Mouse (Mus musculus) lung, postnatal 25 days (tissue): ENCODE results near the gene Ankrd11.
"Not testable (repeated sequence)": the region's sequence is repeated elsewhere in the genome, so short reads cannot be mapped to it uniquely, and the experiment has no call there.

Experiments
- DNase-seq: peaks from one replicate; pipeline ENCODE4 v3.0.0; 2022; ENCODE audit warnings: low spot score

Gene Ankrd11

DNA sequence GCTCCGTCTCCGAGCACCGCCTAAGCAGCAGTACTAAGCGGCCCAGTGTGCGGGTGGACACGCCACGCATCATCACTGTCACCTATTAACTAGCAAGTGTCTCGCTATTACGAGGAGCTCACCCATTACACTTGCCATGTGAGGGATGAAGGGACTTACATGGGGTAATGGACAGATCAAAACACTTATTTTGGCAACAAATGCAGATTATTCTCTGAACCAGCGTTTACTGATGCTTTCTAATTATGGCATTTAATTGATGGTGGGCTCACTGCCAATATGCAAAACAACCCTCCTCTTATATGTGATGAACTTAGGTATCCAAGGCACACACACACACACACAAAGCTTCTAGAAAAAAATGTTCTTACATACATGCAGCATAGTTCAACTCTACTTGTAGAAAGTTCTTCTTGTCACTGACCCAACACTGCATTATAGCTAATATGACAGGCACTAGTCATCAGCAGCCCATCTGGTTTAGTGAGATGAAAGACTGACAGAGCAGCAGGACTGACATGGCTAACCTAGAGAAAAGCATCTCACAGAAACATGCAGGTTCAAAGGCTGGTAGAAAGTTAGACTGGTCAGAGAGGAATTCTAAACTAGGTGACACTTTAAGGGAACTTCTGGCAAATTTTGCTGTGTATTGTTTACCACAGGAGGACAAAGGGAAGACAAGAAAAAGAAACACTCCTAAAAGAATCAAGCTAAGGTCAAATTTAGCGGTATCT is 2.5 kb downstream of the Ankrd11 start:
- no peak for DNase-seq

DNA sequence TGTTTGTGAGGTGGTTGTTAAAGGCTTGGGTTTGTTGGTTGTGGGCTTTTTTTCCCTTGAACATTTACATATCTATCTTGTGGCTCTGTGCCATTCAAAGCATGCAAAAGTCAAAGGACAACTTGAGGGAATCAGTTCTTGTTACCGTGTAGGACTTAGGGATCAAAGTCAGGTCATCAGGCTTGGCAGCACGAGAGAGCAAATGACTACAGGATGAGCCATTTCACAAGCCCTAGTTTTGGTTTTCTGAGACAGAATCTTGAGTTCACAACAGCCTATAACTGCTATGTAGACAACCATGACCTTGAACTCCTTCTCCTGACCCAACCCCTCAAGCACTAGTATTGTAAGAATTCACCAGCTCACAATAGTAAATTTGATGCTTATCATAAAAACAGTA is 3.7 kb downstream of the Ankrd11 start:
- no peak for DNase-seq

DNA sequence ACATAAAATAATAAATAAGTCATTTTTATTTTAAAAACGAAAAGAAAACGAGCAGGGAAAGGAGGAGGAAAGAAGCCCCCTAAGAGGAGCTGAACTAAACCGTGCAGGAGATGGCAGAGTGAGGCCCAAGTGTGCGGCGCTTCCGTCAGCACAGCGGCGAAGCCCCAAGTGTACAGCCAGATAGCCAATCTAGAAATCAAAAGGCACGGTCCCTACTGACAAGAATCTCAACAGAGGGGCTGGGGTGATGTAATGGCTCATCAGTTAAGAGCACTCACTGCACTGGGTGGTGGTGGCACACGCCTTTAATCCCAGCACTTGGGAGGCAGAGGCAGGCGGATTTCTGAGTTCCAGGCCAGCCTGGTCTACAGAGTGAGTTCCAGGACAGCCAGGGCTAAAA is 4.6 kb downstream of the Ankrd11 start:
- no peak for DNase-seq

DNA sequence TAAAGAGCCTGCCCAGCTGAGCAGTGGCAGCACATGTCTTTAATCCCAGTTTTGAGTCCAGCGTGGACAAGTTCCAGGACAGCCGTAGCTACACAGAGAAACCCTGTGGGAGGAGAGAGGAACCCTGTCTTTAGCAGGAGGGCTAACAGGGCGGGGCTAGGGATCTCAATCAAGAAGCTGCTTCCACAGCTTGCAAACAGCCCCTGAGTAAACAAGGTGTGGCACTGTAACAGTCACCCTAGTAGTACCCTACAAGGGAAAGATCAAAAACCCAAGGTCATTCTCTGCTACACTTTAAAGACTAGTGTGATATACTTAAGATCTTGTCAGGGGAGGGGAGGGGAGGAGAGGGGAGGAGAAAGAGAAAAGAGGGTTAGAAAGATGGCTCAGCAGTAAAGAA is 5.1 kb downstream of the Ankrd11 start:
- DNase-seq, result no peak

DNA sequence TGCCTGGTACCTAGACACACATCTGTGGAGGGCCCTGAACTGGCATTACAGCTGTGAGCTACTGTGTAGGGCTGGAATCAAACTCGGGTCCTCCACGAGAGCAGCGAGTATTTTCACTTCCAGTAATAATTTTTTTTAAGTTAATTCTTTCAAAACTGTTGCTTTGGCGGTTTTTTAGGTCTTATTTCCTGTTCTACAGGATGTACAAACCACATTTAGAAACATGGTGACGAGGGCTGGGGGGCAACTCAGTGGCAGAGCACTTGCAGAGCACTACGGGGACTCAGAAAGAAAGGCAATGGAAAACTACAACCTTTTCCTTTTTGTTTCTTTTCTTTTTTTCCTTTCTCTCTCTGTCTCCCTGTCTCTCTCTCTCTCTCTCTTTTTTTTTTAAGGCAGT is 7.9 kb downstream of the Ankrd11 start:
- peak; percentile 61 for DNase-seq

DNA sequence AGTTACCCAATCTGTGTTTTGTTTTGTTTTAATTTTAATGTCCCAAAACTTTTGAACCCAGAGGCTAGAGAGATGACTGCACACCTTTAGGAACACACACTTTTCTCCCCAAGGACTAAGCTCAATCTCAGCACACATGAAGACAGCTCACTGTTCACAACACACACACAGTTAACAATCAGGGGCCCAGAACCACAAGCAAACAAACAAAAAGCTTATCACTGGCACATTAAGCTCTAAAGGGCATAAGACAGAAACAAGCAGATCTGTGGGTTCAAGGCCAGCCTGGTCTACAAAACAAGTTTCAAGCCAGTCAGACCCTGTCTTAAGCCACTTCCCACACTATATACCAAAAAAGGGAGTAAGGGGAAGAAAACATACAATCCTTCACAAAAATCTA is 8.6 kb downstream of the Ankrd11 start:
- DNase-seq, result no peak

DNA sequence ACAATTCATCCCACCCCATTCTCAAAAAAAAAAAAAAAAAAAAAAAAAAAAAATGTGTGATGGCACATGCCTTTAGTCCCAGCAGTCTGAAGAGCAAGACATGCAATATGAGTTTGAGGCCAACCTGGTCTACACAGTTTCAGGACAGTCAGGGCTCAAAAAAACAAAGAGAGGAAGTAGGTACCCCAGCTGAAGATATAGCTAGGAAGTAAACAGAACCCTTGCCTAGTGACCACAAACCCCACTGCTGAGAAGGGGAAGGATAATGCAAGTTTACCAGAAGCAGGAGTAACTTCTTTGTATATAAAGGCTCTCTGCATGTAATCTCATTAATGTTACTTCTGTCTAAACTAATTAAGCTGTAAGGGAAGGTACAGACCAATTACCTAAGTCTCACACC is 9.3 kb downstream of the Ankrd11 start:
- peak; percentile 64 for DNase-seq

DNA sequence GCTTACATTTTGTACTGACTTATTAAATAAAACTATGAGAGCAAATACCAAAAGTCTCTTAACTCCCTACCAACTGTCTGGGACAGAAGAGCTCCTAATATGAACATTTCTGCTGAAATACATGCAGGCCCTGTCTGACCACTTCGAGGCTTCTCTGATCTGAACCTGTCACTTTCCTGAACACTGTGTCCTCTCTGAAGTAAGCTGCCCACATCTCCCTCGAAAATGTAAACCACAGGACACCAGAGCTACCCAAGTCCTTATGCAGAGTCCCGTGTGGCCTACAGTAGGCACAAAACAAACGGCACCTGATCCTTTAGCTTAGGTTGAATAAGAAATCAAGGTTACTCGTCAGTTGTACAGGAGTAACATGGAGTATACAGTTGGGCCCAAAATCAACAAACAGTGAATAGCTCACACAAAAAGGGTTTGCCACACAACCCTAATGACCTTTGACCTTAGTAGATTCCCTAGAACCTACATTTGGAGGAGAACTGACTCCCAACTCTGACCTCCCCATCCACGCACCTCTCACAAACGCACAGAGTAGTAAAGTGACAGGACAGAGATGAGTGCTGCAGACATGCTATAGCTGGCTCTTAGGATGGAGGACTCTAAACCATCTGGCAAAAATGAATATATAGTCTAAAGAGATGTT is 10.6 kb downstream of the Ankrd11 start:
- DNase-seq, result no peak

DNA sequence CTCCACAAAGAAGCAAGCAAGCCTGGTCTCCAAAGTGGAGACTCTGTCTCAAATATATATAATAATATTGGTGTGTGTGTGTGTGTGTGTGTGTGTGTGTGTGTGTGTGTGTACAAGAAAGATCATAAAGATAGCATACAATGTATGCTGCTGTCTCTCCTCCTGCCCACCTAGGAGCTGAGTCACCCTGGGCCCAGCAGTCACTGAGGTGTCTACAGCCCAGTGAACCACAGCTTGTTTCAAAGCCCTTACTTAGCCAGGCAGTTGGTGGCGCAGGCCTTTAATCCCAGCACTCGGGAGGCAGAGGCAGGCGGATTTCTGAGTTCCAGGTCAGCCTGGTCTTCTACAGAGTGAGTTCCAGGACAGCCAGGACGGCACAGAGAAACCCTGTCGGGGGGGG is 12.0 kb downstream of the Ankrd11 start:
- not testable (repeated sequence) for DNase-seq

DNA sequence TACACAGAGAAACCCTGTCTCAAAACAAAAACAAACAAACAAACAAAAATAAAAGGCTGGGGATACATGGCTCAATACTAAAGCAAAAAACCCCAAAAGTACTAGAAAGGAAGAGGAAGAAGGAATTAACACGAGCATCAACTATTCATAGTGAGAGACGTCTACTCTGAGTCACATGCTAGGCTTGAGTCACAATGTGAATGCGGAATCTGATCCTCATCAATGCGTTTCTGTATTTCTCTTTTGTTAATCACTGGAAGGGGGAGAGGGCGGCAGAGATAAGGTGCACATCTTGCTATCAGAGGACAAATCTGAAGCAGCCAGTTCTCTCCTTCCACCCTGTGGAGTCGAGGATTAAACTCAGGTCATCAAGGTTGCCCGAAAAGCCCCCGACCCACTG is 14.3 kb downstream of the Ankrd11 start:
- DNase-seq, result no peak

DNA sequence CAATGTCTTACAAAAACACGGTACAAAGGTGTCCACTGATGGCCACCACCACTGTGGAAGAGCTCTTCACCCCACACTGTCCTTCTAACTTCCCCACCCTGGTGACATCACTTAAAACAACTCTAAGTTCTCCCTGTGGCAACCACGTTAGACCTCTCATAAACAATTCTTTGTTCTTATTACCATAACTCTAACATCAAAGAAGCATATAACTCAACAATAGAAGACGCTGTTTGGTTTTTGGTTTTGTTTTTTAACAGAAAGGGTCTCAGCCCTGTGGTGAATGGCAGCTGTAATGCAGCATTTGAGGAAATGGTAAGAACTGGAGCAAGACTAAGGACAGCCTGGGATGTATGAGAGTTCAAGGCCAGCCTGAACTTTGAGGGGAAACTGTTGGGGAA is 16.1 kb downstream of the Ankrd11 start:
- DNase-seq, result no peak

DNA sequence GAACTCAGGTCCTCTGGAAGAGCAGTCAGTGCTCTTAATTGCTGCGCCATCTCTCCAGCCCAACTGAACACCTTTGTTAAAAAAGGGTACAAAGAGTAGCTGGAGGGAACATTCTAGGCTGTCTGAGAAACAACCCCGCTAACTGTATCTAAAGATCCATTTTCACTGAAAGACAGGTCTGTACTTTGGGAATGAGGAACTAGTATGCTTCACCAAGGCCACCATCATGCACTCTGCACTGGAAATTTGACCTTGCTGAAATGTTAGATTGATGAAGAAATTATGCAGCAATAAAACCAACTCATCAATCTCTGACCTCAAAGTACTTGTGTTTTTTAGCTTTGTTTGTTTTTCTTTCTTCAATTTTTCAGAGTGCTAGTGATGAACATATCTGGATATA is 17.9 kb downstream of the Ankrd11 start:
- DNase-seq, result no peak

DNA sequence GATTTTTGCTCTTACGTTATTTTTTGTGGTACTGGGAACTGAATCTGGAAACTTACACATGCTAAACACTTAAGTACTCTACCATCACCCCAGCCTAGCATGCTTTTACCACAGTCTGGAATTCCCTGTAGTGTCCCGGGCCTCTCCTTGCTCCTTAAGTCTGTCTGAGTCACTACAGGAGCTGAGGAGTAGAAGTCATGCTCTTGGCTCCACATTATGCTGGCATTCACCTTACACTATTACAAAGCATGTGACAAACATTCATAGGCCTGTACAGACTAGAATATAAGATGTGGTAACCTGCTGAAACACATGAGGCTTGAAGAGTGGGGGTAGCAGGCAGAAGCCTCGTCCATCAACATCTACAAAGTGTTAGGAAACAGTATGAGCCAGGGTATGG is 19.4 kb downstream of the Ankrd11 start:
- DNase-seq, result peak; percentile 54

DNA sequence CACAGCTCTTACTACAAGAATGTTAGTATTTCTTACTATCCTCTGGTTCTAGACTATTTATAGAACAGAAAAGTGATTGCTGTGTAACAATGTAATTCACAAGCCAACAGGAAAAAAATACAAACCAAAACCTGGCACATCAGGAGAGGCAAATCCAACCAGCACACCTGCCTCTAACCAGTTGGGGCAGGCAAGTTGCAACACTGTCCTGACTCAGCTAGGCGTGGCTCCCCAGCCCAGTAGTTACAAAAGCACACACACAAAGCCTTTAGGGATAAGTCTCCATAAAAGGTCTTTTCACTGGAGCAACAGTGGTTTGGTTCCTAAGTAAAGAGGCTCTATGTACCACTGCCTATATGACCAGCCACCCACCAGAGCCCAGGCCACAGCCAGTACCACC is 20.8 kb downstream of the Ankrd11 start:
- DNase-seq, result peak; percentile 69

DNA sequence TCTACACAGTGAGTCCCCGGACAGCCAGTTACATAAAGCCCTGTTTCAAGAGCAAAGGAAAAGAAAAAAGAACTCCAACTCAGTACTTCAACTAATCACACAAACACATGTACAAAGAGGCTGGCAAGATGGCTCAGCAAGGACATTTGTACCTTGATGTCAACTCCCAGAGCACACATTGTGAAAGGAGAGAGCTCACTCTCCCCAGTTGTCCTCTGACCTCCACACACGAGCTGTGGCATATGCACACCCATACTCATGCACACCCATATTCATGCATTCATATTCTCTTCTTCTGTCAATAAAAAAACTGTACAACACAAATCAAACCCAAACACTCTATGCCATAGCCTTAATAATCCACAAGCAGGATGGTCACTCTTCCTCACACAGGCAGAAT is 21.2 kb downstream of the Ankrd11 start:
- no peak for DNase-seq

DNA sequence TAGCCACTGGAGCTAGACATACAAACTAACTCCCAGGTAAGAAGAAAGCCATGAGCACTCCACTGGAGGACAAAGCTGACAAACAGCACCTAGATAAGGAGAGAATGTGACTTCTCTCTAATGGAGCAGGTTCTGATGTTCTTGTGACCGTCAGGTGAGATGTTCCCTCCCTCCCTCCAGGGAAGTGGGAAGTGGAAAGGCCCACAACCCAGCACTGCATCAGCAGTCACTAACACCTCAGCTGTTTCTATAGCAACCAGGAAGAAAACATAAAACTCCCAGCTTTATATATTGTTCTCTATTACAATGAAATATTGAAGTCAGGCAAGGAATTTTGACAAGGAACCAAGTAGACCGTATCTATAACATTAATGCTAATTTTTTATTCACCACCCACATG is 22.0 kb downstream of the Ankrd11 start:
- DNase-seq, result no peak

DNA sequence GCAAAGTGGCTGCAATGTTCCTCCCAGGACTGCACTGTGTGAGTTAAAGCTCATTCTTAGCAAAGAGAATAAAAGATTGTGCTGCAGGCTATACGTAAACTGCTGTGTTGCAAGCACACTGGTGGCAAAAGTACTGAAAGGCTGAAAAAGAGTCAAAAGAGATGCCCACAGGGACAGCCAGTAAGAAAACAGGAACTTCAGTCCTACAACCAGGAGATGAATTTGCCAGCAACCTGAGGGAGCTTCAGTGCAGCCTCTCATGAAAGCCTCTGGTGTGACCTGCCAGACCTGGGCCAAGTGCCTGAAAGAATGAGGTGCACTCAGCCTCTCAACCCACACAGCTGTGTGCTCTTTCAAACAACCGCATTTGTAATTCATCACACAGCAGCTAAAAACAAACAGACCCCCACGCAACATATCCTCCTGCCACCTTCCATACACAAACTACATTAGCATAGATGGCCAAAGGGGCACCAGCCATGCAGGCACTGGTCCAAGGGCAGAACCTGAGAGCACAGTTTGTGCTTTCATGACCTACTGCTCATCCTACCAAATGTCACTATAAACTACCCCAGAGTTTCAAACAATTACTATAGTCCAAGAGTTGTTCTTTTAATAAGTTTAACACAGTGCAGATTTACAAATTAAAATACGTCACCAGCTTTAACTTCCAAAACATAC is 23.5 kb downstream of the Ankrd11 start:
- DNase-seq, result no peak

DNA sequence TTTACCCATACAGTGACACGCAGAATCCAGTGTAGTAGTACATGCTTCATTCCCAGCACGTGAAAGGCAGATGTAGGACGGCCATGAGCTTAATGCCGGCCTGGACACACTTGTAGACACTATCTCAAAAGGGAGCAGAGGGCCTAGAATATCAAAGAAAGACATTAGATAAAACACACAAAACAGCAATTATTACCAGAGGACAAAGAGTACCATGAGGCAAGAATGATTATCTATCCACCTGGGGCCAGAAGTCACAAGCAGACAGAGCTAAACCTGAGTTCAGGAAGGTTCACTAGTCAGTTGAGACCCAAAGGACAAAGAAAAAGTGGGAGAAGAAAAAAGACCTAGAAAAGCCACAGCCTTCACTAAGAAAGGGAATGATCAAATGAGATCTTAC is 24.9 kb downstream of the Ankrd11 start:
- DNase-seq, result no peak

DNA sequence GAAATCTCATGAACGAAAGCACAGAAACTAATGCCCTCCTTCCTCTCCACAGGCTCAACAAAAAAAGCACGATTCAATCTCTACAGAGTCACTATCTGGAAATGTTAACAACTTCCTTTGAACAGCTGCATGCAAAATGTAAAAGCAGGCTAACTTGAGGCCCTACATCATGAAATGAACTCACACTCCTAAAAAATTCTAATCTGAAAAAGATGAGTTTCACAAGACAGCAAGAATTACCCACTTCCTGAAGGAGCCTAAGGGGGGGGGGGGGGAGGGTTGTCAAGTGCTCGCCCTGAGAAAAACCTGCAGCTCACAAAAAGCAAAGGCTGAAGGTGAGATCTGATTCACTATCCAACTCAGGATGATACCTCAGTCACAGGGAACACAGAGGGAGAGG is 27.0 kb downstream of the Ankrd11 start:
- no peak for DNase-seq

DNA sequence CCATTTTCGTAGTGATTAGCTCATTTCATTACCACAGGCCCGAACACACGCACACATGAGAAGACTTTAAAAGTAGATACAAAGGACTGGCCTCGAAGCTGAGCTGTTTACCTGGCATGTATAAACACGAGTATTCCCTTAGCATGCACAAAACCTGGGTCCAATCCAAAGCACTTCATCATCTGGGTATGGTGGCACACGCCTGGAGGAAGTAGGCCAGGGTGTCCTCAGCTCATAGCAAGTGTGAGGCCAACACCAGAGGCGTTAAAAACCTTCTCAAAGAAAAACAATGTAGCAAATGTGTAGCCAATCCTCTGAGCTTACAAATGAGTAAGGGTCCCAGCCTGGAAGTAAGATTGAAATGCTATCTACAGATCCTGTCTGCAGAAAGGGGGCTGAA is 27.6 kb downstream of the Ankrd11 start:
- no peak for DNase-seq

DNA sequence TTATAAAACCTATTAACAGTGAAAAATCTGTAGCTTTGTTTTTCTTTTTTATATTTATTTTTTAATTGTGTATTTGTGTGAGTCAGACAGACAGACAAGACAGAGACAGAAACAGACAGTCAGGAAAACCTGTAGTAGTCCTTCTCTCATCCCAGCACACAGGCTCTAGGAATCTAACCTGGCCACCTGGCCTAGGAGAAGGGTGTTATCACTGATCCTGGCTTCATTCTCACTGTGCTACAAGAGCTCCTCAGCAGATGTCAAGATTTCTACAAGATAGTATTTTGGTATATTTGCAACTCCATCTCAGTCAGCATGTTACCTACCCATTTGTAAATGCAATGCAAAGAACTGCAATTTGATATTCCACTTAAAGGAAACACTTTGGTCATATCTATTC is 30.8 kb downstream of the Ankrd11 start:
- no peak for DNase-seq

DNA sequence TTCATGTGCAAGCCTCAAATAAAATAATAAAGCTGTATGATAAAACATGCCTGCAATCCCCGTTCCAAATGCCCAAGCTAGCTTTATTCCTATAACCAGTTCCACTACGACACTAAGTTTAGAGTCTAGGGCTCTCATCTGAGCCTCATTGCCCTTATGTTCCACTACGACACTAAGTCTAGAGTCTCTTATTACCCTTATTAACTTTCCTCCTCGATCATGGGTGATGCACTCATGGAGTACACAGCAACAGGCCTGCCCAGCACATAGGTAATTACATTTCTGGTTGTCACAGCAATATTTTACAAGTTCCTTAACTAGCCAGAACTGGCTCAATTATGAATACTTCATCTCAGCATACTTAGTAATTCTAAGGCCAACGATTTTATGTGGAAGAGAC is 36.3 kb downstream of the Ankrd11 start:
- no peak for DNase-seq

DNA sequence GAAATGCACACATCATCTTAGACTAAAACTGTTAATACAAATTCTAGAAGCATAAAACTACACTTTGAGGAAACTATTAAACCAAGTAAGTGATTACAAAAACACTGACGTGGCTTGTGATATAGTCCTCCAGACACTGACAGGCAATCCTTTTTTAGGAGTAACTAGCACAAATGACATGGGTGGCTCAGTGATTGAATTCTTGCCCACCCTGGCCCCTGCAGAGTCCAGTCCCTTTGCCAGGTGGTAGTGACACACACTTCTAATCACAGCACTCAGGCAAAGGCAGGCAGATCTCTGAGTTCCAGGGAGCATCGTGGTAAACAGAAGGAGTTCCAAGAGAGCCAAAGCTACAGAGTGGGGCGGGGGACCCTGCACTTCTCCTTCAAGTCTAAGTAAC is 36.7 kb downstream of the Ankrd11 start:
- DNase-seq, result no peak
